Mouse (Mus musculus) lung, postnatal 0 days (tissue): ENCODE data around the gene Ldb3. TPM values are rescaled to one million over a fixed set of nuclear protein-coding genes. Genes with fewer than 3 reads are reported as not detected.

Experiments
- ATAC-seq: fragments of 200-750 bp; cut with Nextera tagmentation; 2 replicates; pipeline ENCODE4 v1.8.0; 2017; ENCODE audit warnings: moderate library complexity
- DNase-seq: peaks from one replicate; pipeline ENCODE4 v3.0.0-alpha.2; 2016; ENCODE audit warnings: low spot score
- H3K27ac ChIP-seq: fragments of 300-500 bp; sonication (generic); 2 replicates; pipeline ENCODE4 v1.5.1; 2014; ENCODE audit warnings: antibody characterized with exemption, mild to moderate bottlenecking, low read length, mixed read lengths
- H3K27me3 ChIP-seq: fragments of 300-500 bp; sonication (generic); replicated peaks from 2 replicates; pipeline ENCODE4 v1.6.1; 2014; ENCODE audit warnings: low read length, mixed read lengths; ENCODE audit not compliant: insufficient read depth
- H3K36me3 ChIP-seq: fragments of 300-500 bp; sonication (generic); 2 replicates; pipeline ENCODE4 v1.6.1; 2014; ENCODE audit warnings: low read length, mixed read lengths; ENCODE audit not compliant: insufficient read depth
- H3K4me1 ChIP-seq: fragments of 300-500 bp; sonication (generic); 2 replicates; pipeline ENCODE4 v1.6.1; 2014; ENCODE audit warnings: antibody characterized with exemption, low read depth, low read length, mixed read lengths; ENCODE audit not compliant: insufficient read depth
- H3K4me2 ChIP-seq: fragments of 300-500 bp; sonication (generic); replicated peaks from 2 replicates; pipeline ENCODE4 v1.6.1; 2014; ENCODE audit warnings: low read depth, mild to moderate bottlenecking, low read length, moderate library complexity, mixed read lengths
- H3K4me3 ChIP-seq: fragments of 300-500 bp; sonication (generic); 2 replicates; pipeline ENCODE4 v1.5.1; 2014; ENCODE audit warnings: low read depth, low read length
- H3K9ac ChIP-seq: fragments of 300-500 bp; sonication (generic); replicated peaks from 2 replicates; pipeline ENCODE4 v1.6.1; 2014; ENCODE audit warnings: low read depth, mild to moderate bottlenecking
- H3K9me3 ChIP-seq: fragments of 300-500 bp; sonication (generic); 2 replicates; pipeline ENCODE4 v1.6.1; 2016; ENCODE audit warnings: low read length, mixed read lengths
- CTCF ChIP-seq: IDR thresholded peaks from 2 replicates; pipeline ENCODE4 v1.5.1; 2016; ENCODE audit warnings: antibody characterized with exemption, mild to moderate bottlenecking
- EP300 ChIP-seq: IDR thresholded peaks from 2 replicates; pipeline ENCODE4 v1.6.1; 2016; ENCODE audit warnings: antibody characterized with exemption, mild to moderate bottlenecking, control low read depth
- WGBS: fragments of 180-500 bp; shearing (Covaris S2); extraction: QIAGEN DNeasy Blood & Tissue Kit; methylation state at CpG from one replicate; pipeline ENCODE4 v1.1.7; 2014; 5-methylcytosine and 5-hydroxymethylcytosine counted together
- polyA plus RNA-seq: library from polyadenylated mRNA; unstranded; fragments of >200 nt; fragmentation: Nextera tagmentation; extraction: Ambion mirVana; gene quantifications from 2 replicates; pipeline ENCODE4 v1.2.1, GENCODE M21; 2015

Gene Ldb3
- polyA plus RNA-seq, 1 experiment from 2014 or later = 2.6 TPM

- Histone ChIP-seq H3K4me1 (no peaks in the 10 kb centered on the region; the same call in 1 of the 2 replicates), H3K27ac (no peak overlapping the region), H3K36me3 (no peaks in the 10 kb centered on the region), H3K9ac (no peak overlapping the region), H3K4me2 (no peak overlapping the region), H3K9me3 (no peaks in the 10 kb centered on the region), H3K27me3 (no peaks in the 10 kb centered on the region), H3K4me3 (no peak overlapping the region)
- DNase-seq (no peak), ATAC-seq (no peak)
- no peak for TF ChIP-seq CTCF
- TF ChIP-seq EP300 = no peak
- 71% methylated on average over 3 of the region's 3 CpGs for WGBS
Measured at GRCm38 (mm10) chr14:34586871-34587270, 1.6 kb downstream of the Ldb3 start.

GRCm38 (mm10) chr14:34585358-34586105, 3.0 kb downstream of the Ldb3 start:
- 58% methylated on average over 9 of the region's 9 CpGs for WGBS
- no peak overlapping the region for H3K27ac ChIP-seq

DNA sequence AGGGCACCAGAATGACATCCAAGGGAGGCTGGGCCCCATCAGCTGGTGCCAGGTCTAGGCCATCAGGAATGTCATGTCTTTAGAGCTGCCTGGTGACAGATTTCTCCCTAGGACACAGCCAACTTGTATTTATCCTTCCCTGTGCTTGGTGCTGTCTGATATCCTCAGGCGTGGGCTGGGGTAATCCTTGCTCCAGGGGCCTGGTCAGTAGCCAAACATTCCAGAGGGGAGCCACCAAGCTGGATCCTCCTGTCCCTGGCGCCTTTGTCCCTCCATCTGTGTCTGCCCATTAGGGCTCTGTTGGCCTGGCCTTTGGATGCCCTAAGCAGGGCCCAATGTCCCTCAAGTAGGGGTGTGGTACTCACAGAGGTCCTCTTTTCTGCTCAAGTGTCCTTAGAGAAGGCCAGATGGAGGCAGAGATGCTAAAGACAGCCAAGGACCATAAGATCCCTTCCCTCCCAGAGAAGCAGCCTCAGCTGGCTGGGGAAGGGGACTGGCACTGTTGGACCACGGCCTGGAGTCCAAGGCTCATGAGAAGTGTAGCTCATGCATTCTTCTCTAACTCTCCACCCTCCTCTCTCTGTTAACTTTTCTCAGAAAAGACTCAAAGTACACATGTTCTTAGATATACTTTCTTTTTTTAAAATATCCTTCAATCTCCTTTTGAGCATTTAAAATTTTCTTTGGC, 5.6 kb downstream of the Ldb3 start:
- H3K9me3 ChIP-seq = no peaks in the 10 kb centered on the region
- H3K36me3 ChIP-seq = no peaks in the 10 kb centered on the region
- H3K4me1 ChIP-seq = no peaks in the 10 kb centered on the region
- no peaks in the 10 kb centered on the region for H3K27me3 ChIP-seq
- H3K9ac ChIP-seq = no peak overlapping the region
- ATAC-seq (0 out of 2 replicates have a peak, but pooled peaks have one; percentile 21), DNase-seq (no peak)
- no peak for TF ChIP-seq EP300
- TF ChIP-seq CTCF = no peak
- H3K4me3 ChIP-seq = no peak overlapping the region
- H3K27ac ChIP-seq = no peak overlapping the region
- no peak overlapping the region for H3K4me2 ChIP-seq
- WGBS = 36% methylated on average over 3 of the region's 3 CpGs

More at GRCm38 (mm10) chr14:34585358-34586105, 3.0 kb downstream of the Ldb3 start:
- Histone ChIP-seq H3K9ac (no peak overlapping the region), H3K9me3 (no peaks in the 10 kb centered on the region), H3K27me3 (no peaks in the 10 kb centered on the region), H3K4me3 (no peak overlapping the region), H3K36me3 (no peaks in the 10 kb centered on the region), H3K4me1 (no peaks in the 10 kb centered on the region), H3K4me2 (no peak overlapping the region)
- TF ChIP-seq EP300 (no peak), CTCF (no peak)
- DNase-seq (no peak), ATAC-seq (no peak)

GRCm38 (mm10) chr14:34576858-34577257, 11.6 kb downstream of the Ldb3 start:
- no peak overlapping the region for H3K4me3 ChIP-seq
- no peaks in the 10 kb centered on the region for H3K9me3 ChIP-seq
- H3K27me3 ChIP-seq = no peaks in the 10 kb centered on the region
- WGBS = 82% methylated on average over 4 of the region's 4 CpGs
- no peak overlapping the region for H3K4me2 ChIP-seq
- H3K9ac ChIP-seq = no peak overlapping the region
- H3K4me1 ChIP-seq = no peaks in the 10 kb centered on the region
- no peak for TF ChIP-seq CTCF
- no peak for DNase-seq
- ATAC-seq = no peak
- H3K36me3 ChIP-seq = no peaks in the 10 kb centered on the region
- H3K27ac ChIP-seq = no peak overlapping the region

DNA sequence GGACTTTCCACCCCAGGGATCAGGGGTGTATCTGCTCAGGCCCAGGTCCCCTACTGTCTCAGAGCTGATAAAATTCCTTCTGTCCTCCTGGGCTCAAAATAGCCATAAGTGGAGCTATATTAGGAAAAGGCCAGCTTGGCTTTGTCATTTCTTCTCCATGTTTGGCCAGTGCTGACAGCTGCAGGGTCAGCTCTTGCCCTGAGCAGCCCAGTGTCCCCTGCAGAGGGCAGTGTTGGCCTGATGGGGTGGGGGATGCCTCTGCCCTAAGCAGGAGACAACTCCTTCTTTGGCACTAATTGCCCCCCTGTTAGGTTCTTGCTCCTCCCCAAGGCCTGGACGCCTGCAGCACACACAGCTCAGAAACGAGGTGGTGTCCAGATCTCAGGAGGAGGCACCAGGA, 14.4 kb downstream of the Ldb3 start:
- no peak overlapping the region for H3K4me2 ChIP-seq
- H3K9ac ChIP-seq = no peak overlapping the region
- TF ChIP-seq CTCF (peak; percentile 50), EP300 (no peak)
- H3K9me3 ChIP-seq = no peaks in the 10 kb centered on the region
- no peaks in the 10 kb centered on the region for H3K36me3 ChIP-seq
- H3K27ac ChIP-seq = no peak overlapping the region
- no peaks in the 10 kb centered on the region for H3K4me1 ChIP-seq
- ATAC-seq (no peak), DNase-seq (no peak)
- H3K4me3 ChIP-seq = no peak overlapping the region
- 64% methylated on average over 2 of the region's 2 CpGs for WGBS
- H3K27me3 ChIP-seq = no peaks in the 10 kb centered on the region; the same call in 1 of the 2 replicates

DNA sequence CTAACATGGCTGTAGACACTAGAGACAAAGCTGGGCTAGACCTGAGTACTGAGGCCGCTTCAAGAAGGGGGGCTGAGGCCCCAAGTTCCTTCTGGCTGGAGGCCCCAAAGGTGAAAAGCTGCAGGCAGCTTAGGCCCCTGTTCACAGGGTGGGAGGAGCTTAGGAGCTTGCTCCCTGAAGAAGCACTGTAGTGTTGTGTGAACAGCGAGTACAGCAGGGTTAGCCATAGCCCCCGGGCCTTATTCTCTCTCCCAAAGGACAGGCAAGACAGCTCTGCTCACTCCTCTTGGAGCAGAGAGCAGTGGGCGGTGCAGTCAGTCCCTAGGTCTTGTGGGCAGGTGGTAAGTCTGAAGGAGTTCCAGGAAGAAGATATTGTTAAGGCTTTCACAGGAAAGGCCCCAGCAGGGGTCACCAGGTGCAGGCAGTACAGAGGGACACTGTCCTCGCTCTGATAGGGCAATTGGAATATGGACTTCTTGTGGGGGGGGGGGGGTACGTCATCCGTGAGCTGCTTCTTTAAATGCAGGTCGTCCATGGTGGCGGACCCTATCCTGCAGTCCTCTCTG, 15.1 kb downstream of the Ldb3 start:
- Histone ChIP-seq H3K27ac (no peak overlapping the region), H3K4me2 (no peak overlapping the region), H3K9ac (no peak overlapping the region), H3K9me3 (no peaks in the 10 kb centered on the region), H3K4me1 (no peaks in the 10 kb centered on the region), H3K27me3 (no peaks in the 10 kb centered on the region; the same call in 1 of the 2 replicates), H3K4me3 (no peak overlapping the region), H3K36me3 (no peaks in the 10 kb centered on the region)
- WGBS = 68% methylated on average over 9 of the region's 9 CpGs
- TF ChIP-seq CTCF (no peak), EP300 (no peak)
- DNase-seq (no peak), ATAC-seq (no peak)
